Mouse (Mus musculus) heart, postnatal 0 days (tissue): ENCODE results near the gene Eif3l.

ENCODE experiments used
- CTCF ChIP-seq: IDR thresholded peaks from 2 replicates; pipeline ENCODE4 v1.5.1; 2016; ENCODE audit warnings: antibody characterized with exemption, control low read depth, low read depth
- EP300 ChIP-seq: IDR thresholded peaks from 2 replicates; pipeline ENCODE4 v1.6.1; 2016; ENCODE audit warnings: antibody characterized with exemption, low read depth

DNA sequence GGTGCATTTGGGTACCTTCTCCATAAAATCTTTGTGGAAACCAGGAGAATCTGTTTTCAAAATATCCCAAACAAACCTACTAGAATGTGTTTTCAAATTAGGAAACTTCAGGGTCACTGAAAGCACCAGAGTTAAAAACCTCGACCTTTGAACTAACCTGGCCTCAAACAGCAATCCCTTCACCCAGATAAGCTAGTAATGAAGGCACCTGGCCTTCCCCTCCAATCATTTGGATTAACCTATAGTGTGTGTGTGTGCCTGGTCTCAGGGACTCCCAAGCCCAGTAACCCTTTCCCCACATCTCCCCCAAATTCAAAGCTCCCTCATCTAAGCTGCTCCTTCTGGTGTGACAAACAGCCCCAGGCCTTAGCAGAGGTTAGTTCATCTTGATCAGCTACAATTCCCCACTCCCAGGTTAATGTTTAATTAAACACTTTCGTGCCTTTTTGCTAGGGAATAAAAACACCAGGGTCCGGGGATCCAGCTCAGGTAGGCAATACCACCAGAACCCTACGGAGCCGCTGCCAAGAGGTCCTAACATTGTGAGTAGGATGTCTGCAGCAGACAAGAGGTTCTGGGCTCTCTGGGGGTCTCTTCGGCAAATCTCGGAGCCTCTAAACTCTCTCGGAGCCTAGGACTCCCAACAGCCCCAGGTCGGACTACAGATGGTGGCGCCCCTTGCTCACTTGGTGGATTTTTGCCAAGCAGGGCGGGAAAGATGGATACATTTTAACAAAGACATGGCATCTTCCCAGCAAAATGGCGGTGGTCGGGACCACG lies 48.3 kb upstream of the Eif3l start:
- TF ChIP-seq CTCF (no peak), EP300 (no peak)
